Mouse (Mus musculus) hindbrain, embryonic 14.5 days (tissue): Measurements from ENCODE around the gene Slx4ip. TPM values are rescaled to one million over a fixed set of nuclear protein-coding genes. Genes with fewer than 3 reads are reported as not detected.
A peak's percentile ranks its signal among the peaks of the same experiment; 100 is the strongest.

Experiments used
- ATAC-seq: fragments of 200-750 bp; cut with Nextera tagmentation; 2 replicates; pipeline ENCODE4 v1.8.0; 2017; ENCODE audit warnings: moderate number of reproducible peaks, mild to moderate bottlenecking, moderate TSS enrichment, moderate library complexity; ENCODE audit not compliant: low FRiP score
- DNase-seq: peaks from one replicate; pipeline ENCODE4 v3.0.0-alpha.2; 2015; ENCODE audit warnings: low spot score
- H3K27ac ChIP-seq: fragments of 300-500 bp; sonication (generic); 2 replicates; pipeline ENCODE4 v1.5.1; 2014; ENCODE audit warnings: mild to moderate bottlenecking, moderate library complexity
- H3K27me3 ChIP-seq: fragments of 300-500 bp; sonication (generic); 2 replicates; pipeline ENCODE4 v1.6.1; 2014; ENCODE audit warnings: mild to moderate bottlenecking, low read length, mixed read lengths; ENCODE audit not compliant: control insufficient read depth, insufficient read depth
- H3K36me3 ChIP-seq: fragments of 300-500 bp; sonication (generic); replicated peaks from 2 replicates; pipeline ENCODE4 v1.6.1; 2014; ENCODE audit not compliant: control insufficient read depth, insufficient read depth
- H3K4me1 ChIP-seq: fragments of 300-500 bp; sonication (generic); replicated peaks from 2 replicates; pipeline ENCODE4 v1.6.1; 2014; ENCODE audit warnings: antibody characterized with exemption, low read length, mixed read lengths; ENCODE audit not compliant: control insufficient read depth, insufficient read depth
- H3K4me2 ChIP-seq: fragments of 300-500 bp; sonication (generic); replicated peaks from 2 replicates; pipeline ENCODE4 v1.6.1; 2014; ENCODE audit warnings: mild to moderate bottlenecking, moderate library complexity
- H3K4me3 ChIP-seq: fragments of 300-500 bp; sonication (generic); replicated peaks from 2 replicates; pipeline ENCODE4 v1.5.1; 2014; ENCODE audit warnings: mild to moderate bottlenecking, low read length
- H3K9ac ChIP-seq: fragments of 300-500 bp; sonication (generic); 2 replicates; pipeline ENCODE4 v1.6.1; 2014
- H3K9me3 ChIP-seq: fragments of 300-500 bp; sonication (generic); 2 replicates; pipeline ENCODE4 v1.6.1; 2016; ENCODE audit warnings: low read length; ENCODE audit not compliant: control insufficient read depth
- WGBS: fragments of 180-500 bp; shearing (Covaris S2); extraction: QIAGEN DNeasy Blood & Tissue Kit; methylation state at CpG from one replicate; pipeline ENCODE4 v1.1.7; 2014; 5-methylcytosine and 5-hydroxymethylcytosine counted together
- polyA plus RNA-seq: library from polyadenylated mRNA; unstranded; fragments of >200 nt; fragmentation: Nextera tagmentation; extraction: Ambion mirVana; gene quantifications from 2 replicates; pipeline ENCODE4 v1.2.1, GENCODE M21; 2014

Gene Slx4ip
- polyA plus RNA-seq, 1 experiment from 2014 or later: 13.0 TPM

GRCm38 (mm10) chr2:137013811-137014350 lies 122.9 kb downstream of the Slx4ip start:
- Histone ChIP-seq H3K27ac (no peak overlapping the region), H3K4me1 (no peaks in the 10 kb centered on the region; the same call in 1 of the 2 replicates), H3K9me3 (no peaks in the 10 kb centered on the region), H3K36me3 (no peaks in the 10 kb centered on the region), H3K9ac (no peak overlapping the region), H3K4me3 (no peak overlapping the region), H3K27me3 (no peaks in the 10 kb centered on the region), H3K4me2 (no peak overlapping the region)
- 56% methylated on average over 4 of the region's 4 CpGs for WGBS
- ATAC-seq (no peak), DNase-seq (no peak)

GRCm38 (mm10) chr2:137014423-137014822 lies 123.4 kb downstream of the Slx4ip start:
- Histone ChIP-seq H3K36me3 (no peaks in the 10 kb centered on the region), H3K9me3 (no peaks in the 10 kb centered on the region), H3K27me3 (no peaks in the 10 kb centered on the region), H3K4me1 (no peaks in the 10 kb centered on the region; the same call in 1 of the 2 replicates), H3K9ac (no peak overlapping the region), H3K27ac (no peak overlapping the region), H3K4me3 (no peak overlapping the region), H3K4me2 (no peak overlapping the region)
- 84% methylated on average over 2 of the region's 2 CpGs for whole genome bisulfite sequencing
- ATAC-seq (no peak), DNase-seq (no peak)

- Histone ChIP-seq H3K27ac (no peak overlapping the region), H3K27me3 (no peaks in the 10 kb centered on the region), H3K4me3 (no peak overlapping the region), H3K9me3 (no peaks in the 10 kb centered on the region), H3K36me3 (no peaks in the 10 kb centered on the region), H3K4me1 (no peaks in the 10 kb centered on the region), H3K4me2 (no peak overlapping the region), H3K9ac (no peak overlapping the region)
- WGBS: 88% methylated on average over 2 of the region's 2 CpGs
- DNase-seq (no peak), ATAC-seq (no peak)
These were observed 153.1 kb downstream of the Slx4ip start for GRCm38 (mm10) chr2:137044122-137044521.

GRCm38 (mm10) chr2:137049367-137049766 lies 158.3 kb downstream of the Slx4ip start:
- Histone ChIP-seq H3K27ac (no peak overlapping the region), H3K4me3 (no peak overlapping the region), H3K4me1 (no peaks in the 10 kb centered on the region), H3K4me2 (no peak overlapping the region), H3K27me3 (no peaks in the 10 kb centered on the region), H3K9ac (no peak overlapping the region), H3K9me3 (no peaks in the 10 kb centered on the region), H3K36me3 (no peaks in the 10 kb centered on the region)
- WGBS: 85% methylated on average over 2 of the region's 2 CpGs
- no peak for ATAC-seq
- DNase-seq: no peak

GRCm38 (mm10) chr2:137049906-137050305 lies 158.9 kb downstream of the Slx4ip start:
- 90% methylated on average over 1 of the region's 1 CpGs for WGBS
- H3K27ac ChIP-seq: no peak overlapping the region
- no peak for ATAC-seq

GRCm38 (mm10) chr2:137063829-137064228 lies 172.8 kb downstream of the Slx4ip start:
- 58% methylated on average over 1 of the region's 1 CpGs for WGBS
- ATAC-seq (no peak), DNase-seq (no peak)
- Histone ChIP-seq H3K36me3 (no peaks in the 10 kb centered on the region), H3K27ac (no peak overlapping the region), H3K27me3 (no peaks in the 10 kb centered on the region), H3K4me3 (no peak overlapping the region), H3K4me1 (no peaks in the 10 kb centered on the region; the same call in 1 of the 2 replicates), H3K9me3 (no peaks in the 10 kb centered on the region), H3K4me2 (no peak overlapping the region), H3K9ac (no peak overlapping the region)

More at GRCm38 (mm10) chr2:137049906-137050305, 158.9 kb downstream of the Slx4ip start:
- no peaks in the 10 kb centered on the region for H3K4me1 ChIP-seq
- no peaks in the 10 kb centered on the region for H3K9me3 ChIP-seq
- no peak overlapping the region for H3K4me2 ChIP-seq
- no peak overlapping the region for H3K4me3 ChIP-seq
- H3K27me3 ChIP-seq: no peaks in the 10 kb centered on the region
- no peak for DNase-seq
- H3K36me3 ChIP-seq: no peaks in the 10 kb centered on the region
- no peak overlapping the region for H3K9ac ChIP-seq

GRCm38 (mm10) chr2:137064513-137064912 lies 173.5 kb downstream of the Slx4ip start:
- no peaks in the 10 kb centered on the region; the same call in 1 of the 2 replicates for H3K4me1 ChIP-seq
- WGBS: 19% methylated on average over 3 of the region's 3 CpGs
- ATAC-seq (no peak), DNase-seq (no peak)
- H3K4me3 ChIP-seq: no peak overlapping the region
- no peaks in the 10 kb centered on the region for H3K36me3 ChIP-seq
- H3K9ac ChIP-seq: no peak overlapping the region
- no peaks in the 10 kb centered on the region for H3K9me3 ChIP-seq
- H3K27me3 ChIP-seq: no peaks in the 10 kb centered on the region
- H3K27ac ChIP-seq: no peak overlapping the region
- no peak overlapping the region for H3K4me2 ChIP-seq

GRCm38 (mm10) chr2:137067479-137068110 lies 176.6 kb downstream of the Slx4ip start:
- DNase-seq: no peak
- H3K9ac ChIP-seq: no peak overlapping the region
- 80% methylated on average over 10 of the region's 10 CpGs for WGBS
- H3K27me3 ChIP-seq: no peaks in the 10 kb centered on the region
- no peaks in the 10 kb centered on the region; the same call in 1 of the 2 replicates for H3K4me1 ChIP-seq
- H3K9me3 ChIP-seq: no peaks in the 10 kb centered on the region
- no peaks in the 10 kb centered on the region for H3K36me3 ChIP-seq
- no peak overlapping the region for H3K27ac ChIP-seq
- no peak overlapping the region for H3K4me2 ChIP-seq
- no peak overlapping the region for H3K4me3 ChIP-seq
- no peak for ATAC-seq

- Histone ChIP-seq H3K4me2 (no peak overlapping the region), H3K4me3 (no peak overlapping the region), H3K9me3 (no peaks in the 10 kb centered on the region), H3K9ac (no peak overlapping the region), H3K4me1 (no peaks in the 10 kb centered on the region), H3K36me3 (no peaks in the 10 kb centered on the region), H3K27ac (no peak overlapping the region), H3K27me3 (no peaks in the 10 kb centered on the region)
- 23% methylated on average over 16 of the region's 16 CpGs for WGBS
- peak; percentile 39; the same call in 1 of the 2 replicates for ATAC-seq
- no peak for DNase-seq
These were observed 182.7 kb downstream of the Slx4ip start for GRCm38 (mm10) chr2:137073473-137074312.
